In genomic region chr1:171269848-171270572, GRCm38 (mm10) we compare ENCODE assay signal across 8 mouse cellular contexts. TPM values are rescaled to one million over a fixed set of nuclear protein-coding genes. Genes with fewer than 3 reads are reported as not detected.
DNase-seq lines count a peak whose midpoint lies in the region; ATAC-seq and TF ChIP-seq lines count a peak whose summit lies in the region.

TSS of gene B4galt3 (plus strand) at chr1:171270328.

- ATAC-seq in Patski: peak; percentile 94
- peak; percentile 95 for ATAC-seq in hindbrain, embryonic 14.5 days (ENCODE audit: low FRiP score)

- POLR2A ChIA-PET in Patski (lab: Charles Lee): interaction anchor here (0.5 to 2.2 kb wide), 8 partner anchors 17 to 158 kb away, joined by 3 to 13 read pairs (median 4); partner anchors contain the start of genes Ndufs2 and Usp21

- H3K9ac ChIP-seq in hindbrain, embryonic 14.5 days: peak within 1 kb of the TSS; percentile 82

- WGBS in hindbrain, embryonic 14.5 days: 4% methylated on average over 35 of the region's 36 CpGs

- peak within 1 kb of the TSS; percentile 55 for H3K27ac ChIP-seq in hindbrain, embryonic 14.5 days

- no peaks in the 10 kb centered on the region for H3K27me3 ChIP-seq in Patski
- no peaks in the 10 kb centered on the region for H3K27me3 ChIP-seq in hindbrain, embryonic 14.5 days (ENCODE audit: control insufficient read depth, insufficient read depth, low read length)

- no peak for TF ChIP-seq CTCF in Patski (IDR thresholded peaks at IDR 0.05)

- H3K4me1 ChIP-seq in hindbrain, embryonic 14.5 days (replicated peaks; ENCODE audit: control insufficient read depth, insufficient read depth, low read length): peaks cover 19% of the 10 kb centered on the region

- peaks cover 34% of the 10 kb centered on the region for H3K36me3 ChIP-seq in hindbrain, embryonic 14.5 days (replicated peaks; ENCODE audit: control insufficient read depth, insufficient read depth)

- peak within 1 kb of the TSS; percentile 74 for H3K4me3 ChIP-seq in hindbrain, embryonic 14.5 days (replicated peaks; ENCODE audit: low read length)

- CTCF ChIA-PET in Patski (lab: Charles Lee): interaction anchor here (1.2 to 3.2 kb wide), 4 partner anchors 12 to 159 kb away, joined by 3 to 17 read pairs (median 5); partner anchors contain the start of gene Ppox

- no peaks in the 10 kb centered on the region for H3K9me3 ChIP-seq in hindbrain, embryonic 14.5 days (ENCODE audit: control insufficient read depth, low read length)

- in situ Hi-C loops in Patski (cut with MboI; ENCODE audit: low pct_unique_long_range_greater_than_20kb): loop anchor here (25.0 kb wide), 1 partner anchor 383 kb away; the partner anchor contains the start of genes Dusp12 and Gm26620

- DNase-seq in Patski (ENCODE audit: low read depth, low spot score): no peak
- DNase-seq in cerebellum, postnatal 25 days: peak; percentile 99
- DNase-seq in frontal cortex, postnatal 36 days (ENCODE audit: low spot score in 2 of 2): peak; percentile 96
- peak; percentile 92 for DNase-seq in hindbrain, embryonic 14.5 days (ENCODE audit: low spot score)
- DNase-seq in layer of hippocampus, postnatal 25 days (ENCODE audit: extremely low spot score in 1 of 2, low spot score in 1 of 2): peak; percentile 97
- peak; percentile 98 for DNase-seq in lung, postnatal 14 days
- peak; percentile 97 for DNase-seq in ovary, postnatal 36 days (ENCODE audit: low spot score)
- peak; percentile 99 for DNase-seq in thymus, postnatal 14 days

- peak within 1 kb of the TSS; percentile 81 for H3K4me2 ChIP-seq in hindbrain, embryonic 14.5 days (replicated peaks)

RNA-seq across cellular contexts. Expression of gene B4galt3, which starts in this region (rescaled TPM):
- 57.5 TPM for polyA plus RNA-seq in Patski (2021)
- polyA plus RNA-seq in hindbrain, embryonic 14.5 days (2014; fragmentation: Nextera tagmentation; extraction: Ambion mirVana): 86.5 and 88.6 TPM in 2 replicates
- 10 to 100 TPM; 63.9 to 66.7 TPM for total RNA-seq in layer of hippocampus, postnatal 25 days (2021)
